Mouse (Mus musculus) CH12.LX (cell line): ENCODE measurements around the gene Tmem131l. TPM values are rescaled to one million over a fixed set of nuclear protein-coding genes. Genes with fewer than 3 reads are reported as not detected.

Source experiments
- DNase-seq: peaks from one replicate; pipeline ENCODE4 v3.0.0-alpha.2; 2013; ENCODE audit errors: extremely low read depth
- H3K27ac ChIP-seq: 2 replicates; pipeline ENCODE4 v1.5.1; 2012; ENCODE audit warnings: low read depth, mild to moderate bottlenecking, control low read depth, moderate library complexity; ENCODE audit not compliant: insufficient read depth
- H3K27me3 ChIP-seq: replicated peaks from 2 replicates; pipeline ENCODE3; 2012; ENCODE audit warnings: inconsistent platforms
- H3K36me3 ChIP-seq, 2 experiments: replicated peaks in 1 of 2; 2 replicates each; pipeline versions ENCODE3 to v1.6.1; 2012; ENCODE audit warnings: inconsistent platforms in 1 of 2, low read length in 1 of 2, mild to moderate bottlenecking in 1 of 2, mixed read lengths in 1 of 2, moderate library complexity in 1 of 2; ENCODE audit not compliant: control insufficient read depth in 1 of 2, insufficient read depth in 1 of 2
- H3K4me1 ChIP-seq, 2 experiments: 2 replicates each; pipeline ENCODE4 v1.6.1; 2012; ENCODE audit warnings: inconsistent platforms in 1 of 2, moderate library complexity in 1 of 2; ENCODE audit not compliant: insufficient read depth in 2 of 2, control insufficient read depth in 1 of 2
- H3K4me2 ChIP-seq: 2 replicates; pipeline ENCODE4 v1.6.1; 2012; ENCODE audit warnings: low read depth, mild to moderate bottlenecking, control low read depth; ENCODE audit not compliant: poor library complexity, insufficient read depth, severe bottlenecking
- H3K4me3 ChIP-seq, 3 experiments: fragments of 150-350 bp in 1 of 3; sonication (generic) in 1 of 3; replicated peaks in 1 of 3; 2 replicates each; pipeline versions ENCODE3 to v1.5.1; 2011 to 2012; ENCODE audit warnings: low read depth in 2 of 3, low read length in 2 of 3, mild to moderate bottlenecking in 2 of 3, moderate library complexity in 2 of 3, control low read depth in 1 of 3, improper control_type of control experiment in 1 of 3, inconsistent platforms in 1 of 3, mixed read lengths in 1 of 3; ENCODE audit not compliant: poor library complexity in 1 of 3
- H3K79me2 ChIP-seq: replicated peaks from 2 replicates; pipeline ENCODE4 v1.6.1; 2012; ENCODE audit warnings: mild to moderate bottlenecking, moderate library complexity; ENCODE audit not compliant: control insufficient read depth, poor library complexity, insufficient read depth, severe bottlenecking; ENCODE audit errors: extremely low read depth
- H3K9ac ChIP-seq: 2 replicates; pipeline ENCODE4 v1.6.1; 2012; ENCODE audit warnings: low read depth, mild to moderate bottlenecking, control low read depth, moderate library complexity; ENCODE audit not compliant: insufficient read depth
- H3K9me3 ChIP-seq: replicated peaks from 2 replicates; pipeline ENCODE3; 2012; ENCODE audit warnings: low read length, inconsistent platforms, mixed read lengths
- BHLHE40 ChIP-seq: IDR thresholded peaks from 2 replicates; pipeline ENCODE4 v1.6.1; 2011; ENCODE audit warnings: mild to moderate bottlenecking, low read depth, low read length, improper control_type of control experiment
- CHD1 ChIP-seq: IDR thresholded peaks from 2 replicates; pipeline ENCODE4 v1.6.1; 2012; ENCODE audit warnings: low read depth, low read length, improper control_type of control experiment, inconsistent platforms
- CHD2 ChIP-seq: IDR thresholded peaks from 2 replicates; pipeline ENCODE4 v1.6.1; 2011; ENCODE audit warnings: low read length, improper control_type of control experiment
- CTCF ChIP-seq, 2 experiments: IDR thresholded peaks in 1 of 2; conservative IDR thresholded peaks in 1 of 2; 2 replicates each; pipeline ENCODE4 v1.5.1; 2011 to 2012; ENCODE audit warnings: low read depth in 2 of 2, low read length in 2 of 2, improper control_type of control experiment in 1 of 2, inconsistent platforms in 1 of 2, mild to moderate bottlenecking in 1 of 2, moderate library complexity in 1 of 2
- ELF1 ChIP-seq: IDR thresholded peaks from 2 replicates; pipeline ENCODE4 v1.6.1; 2014; ENCODE audit warnings: low read depth, mild to moderate bottlenecking, inconsistent platforms, low read length, improper control_type of control experiment
- EP300 ChIP-seq: IDR thresholded peaks from 2 replicates; pipeline ENCODE4 v1.6.1; 2011; ENCODE audit warnings: low read length, improper control_type of control experiment
- GABPA ChIP-seq: IDR thresholded peaks from 2 replicates; pipeline ENCODE4 v1.6.1; 2012; ENCODE audit warnings: low read depth, low read length, improper control_type of control experiment, inconsistent platforms; ENCODE audit not compliant: insufficient replicate concordance
- HCFC1 ChIP-seq: IDR thresholded peaks from 2 replicates; pipeline ENCODE4 v1.6.1; 2012; ENCODE audit warnings: low read depth, mild to moderate bottlenecking, inconsistent platforms, low read length, improper control_type of control experiment
- IRF4 ChIP-seq: IDR thresholded peaks from 2 replicates; pipeline ENCODE4 v1.6.1; 2014; ENCODE audit warnings: low read depth, mild to moderate bottlenecking, inconsistent platforms, low read length, improper control_type of control experiment
- JUND ChIP-seq: conservative IDR thresholded peaks from 2 replicates; pipeline ENCODE4 v1.6.1; 2011; ENCODE audit warnings: low read depth, low read length, improper control_type of control experiment
- MAFK ChIP-seq: IDR thresholded peaks from 2 replicates; pipeline ENCODE4 v1.6.1; 2011; ENCODE audit warnings: low read length, improper control_type of control experiment; ENCODE audit not compliant: insufficient replicate concordance
- MEF2A ChIP-seq: IDR thresholded peaks from 2 replicates; pipeline ENCODE4 v1.6.1; 2014; ENCODE audit warnings: low read depth, mild to moderate bottlenecking, inconsistent platforms, low read length, improper control_type of control experiment, borderline replicate concordance
- MXI1 ChIP-seq: IDR thresholded peaks from 2 replicates; pipeline ENCODE4 v1.6.1; 2011; ENCODE audit warnings: mild to moderate bottlenecking, low read depth, low read length, improper control_type of control experiment
- NELFE ChIP-seq: IDR thresholded peaks from 2 replicates; pipeline ENCODE4 v1.6.1; 2011; ENCODE audit warnings: low read depth, low read length, improper control_type of control experiment
- PAX5 ChIP-seq: IDR thresholded peaks from 2 replicates; pipeline ENCODE4 v1.6.1; 2012; ENCODE audit warnings: low read length, inconsistent platforms, mixed read lengths
- POLR2A ChIP-seq: IDR thresholded peaks from 2 replicates; pipeline ENCODE4 v1.6.1; 2011; ENCODE audit warnings: low read depth, mild to moderate bottlenecking, improper control_type of control experiment, low read length
- POLR2AphosphoS2 ChIP-seq: IDR thresholded peaks from 2 replicates; pipeline ENCODE4 v1.6.1; 2011; ENCODE audit warnings: low read depth, low read length, improper control_type of control experiment
- RCOR1 ChIP-seq: conservative IDR thresholded peaks from 2 replicates; pipeline ENCODE4 v1.6.1; 2012; ENCODE audit warnings: low read depth, mild to moderate bottlenecking, inconsistent platforms, low read length, improper control_type of control experiment
- SMC3 ChIP-seq: IDR thresholded peaks from 2 replicates; pipeline ENCODE4 v1.6.1; 2011; ENCODE audit warnings: low read depth, low read length, improper control_type of control experiment
- TBP ChIP-seq: conservative IDR thresholded peaks from 2 replicates; pipeline ENCODE4 v1.6.1; 2011; ENCODE audit warnings: low read depth, low read length, improper control_type of control experiment
- TCF12 ChIP-seq: IDR thresholded peaks from 2 replicates; pipeline ENCODE4 v1.6.1; 2014; ENCODE audit warnings: low read depth, mild to moderate bottlenecking, inconsistent platforms, low read length, improper control_type of control experiment
- USF1 ChIP-seq: IDR thresholded peaks from 2 replicates; pipeline ENCODE4 v1.6.1; 2014; ENCODE audit warnings: low read depth, mild to moderate bottlenecking, inconsistent platforms, low read length, improper control_type of control experiment
- USF2 ChIP-seq: conservative IDR thresholded peaks from 2 replicates; pipeline ENCODE4 v1.6.1; 2011; ENCODE audit warnings: low read depth, low read length, improper control_type of control experiment
- ZC3H11A ChIP-seq: IDR thresholded peaks from 2 replicates; pipeline ENCODE4 v1.6.1; 2012; ENCODE audit warnings: low read depth, mild to moderate bottlenecking, inconsistent platforms, low read length, improper control_type of control experiment
- dilution Hi-C: fragments of 300-500 bp; cut with MboI; formaldehyde crosslinking; loops from 2 replicates; pipeline ENCODE4 v1.14.3; 2020; ENCODE audit warnings: low sequenced_read_pairs; ENCODE audit not compliant: extremely low pct_unique_long_range_greater_than_20kb, extremely low pct_ligation_motif_present
- in situ Hi-C: fragments of 300-500 bp; cut with MboI; formaldehyde crosslinking; loops from 3 replicates; pipeline ENCODE4 v1.14.3; 2019; ENCODE audit warnings: low sequenced_read_pairs, low pct_ligation_motif_present, low pct_unique_long_range_greater_than_20kb, mixed read lengths
- polyA plus RNA-seq: library from polyadenylated mRNA; unstranded; fragments of >175 nt; gene quantifications from 2 replicates; pipeline ENCODE4 v1.2.1, GENCODE M21; 2012; ENCODE audit warnings: low read depth; ENCODE audit not compliant: insufficient read length
- total RNA-seq, 2 experiments: library from RNA; depleted of rRNA; stranded (reverse); fragments of 300-350 nt in 1 of 2; fragments of >200 nt in 1 of 2; gene quantifications; 2 replicates each; pipeline ENCODE4 v1.2.3; 2012 to 2014

The Tmem131l gene
- total and polyA plus RNA-seq, 3 experiments: 32.7 to 89.7 (median 37.1) TPM

- DNase-seq: no peak
- Histone ChIP-seq H3K4me1 (peaks cover 0 to 17% of the 10 kb centered on the region in 2 experiments; a peak in 2 of 4 replicates), H3K9me3 (no peaks in the 10 kb centered on the region), H3K27me3 (no peaks in the 10 kb centered on the region), H3K79me2 (no peaks in the 10 kb centered on the region), H3K4me3 (no peak overlapping the region), H3K36me3 (peaks cover 81 to 98% of the 10 kb centered on the region in 2 experiments), H3K9ac (no peak overlapping the region), H3K27ac (no peak overlapping the region; the same call in 1 of the 2 replicates), H3K4me2 (no peak overlapping the region)
- in situ Hi-C loops (no loop called here), dilution Hi-C loops (no loop called here)
- TF ChIP-seq ZC3H11A: no peak
- no peak for TF ChIP-seq PAX5
- no peak for TF ChIP-seq JUND
- TF ChIP-seq TBP: no peak
- TF ChIP-seq EP300: no peak
- no peak for TF ChIP-seq MAFK
- no peak for TF ChIP-seq MXI1
- TF ChIP-seq CHD1: no peak
- no peak for TF ChIP-seq POLR2A
- TF ChIP-seq RCOR1: no peak
- no peak for TF ChIP-seq ELF1
- TF ChIP-seq BHLHE40: no peak
- TF ChIP-seq USF1: no peak
- no peak for TF ChIP-seq CTCF (conservative IDR thresholded peaks at IDR 0.05 in 1 of 2, IDR thresholded peaks at IDR 0.05 in 1 of 2; ENCODE audit: low read depth in 2 of 2, low read length in 2 of 2)
- TF ChIP-seq MEF2A: no peak
- TF ChIP-seq IRF4: no peak
Observed at GRCm38 (mm10) chr3:83905161-83905560, 134.8 kb downstream of the Tmem131l start.

GRCm38 (mm10) chr3:83904176-83904958 lies 135.6 kb downstream of the Tmem131l start:
- in situ Hi-C loops: no loop called here
- Histone ChIP-seq H3K9me3 (no peaks in the 10 kb centered on the region), H3K27ac (no peak overlapping the region), H3K4me3 (no peak overlapping the region), H3K4me1 (peaks cover 0 to 22% of the 10 kb centered on the region in 2 experiments; a peak in 2 of 4 replicates), H3K4me2 (no peak overlapping the region), H3K27me3 (no peaks in the 10 kb centered on the region), H3K79me2 (no peaks in the 10 kb centered on the region), H3K9ac (no peak overlapping the region), H3K36me3 (peaks cover 83 to 98% of the 10 kb centered on the region in 2 experiments)
- dilution Hi-C loops: no loop called here
- TF ChIP-seq ZC3H11A (no peak), POLR2AphosphoS2 (no peak), CHD2 (no peak), PAX5 (no peak), GABPA (no peak), NELFE (no peak), TCF12 (no peak), HCFC1 (no peak), SMC3 (no peak), EP300 (no peak), USF2 (no peak)
- DNase-seq: no peak
